Comparison of ENCODE assay signal across 8 mouse cellular contexts in the genomic region with DNA sequence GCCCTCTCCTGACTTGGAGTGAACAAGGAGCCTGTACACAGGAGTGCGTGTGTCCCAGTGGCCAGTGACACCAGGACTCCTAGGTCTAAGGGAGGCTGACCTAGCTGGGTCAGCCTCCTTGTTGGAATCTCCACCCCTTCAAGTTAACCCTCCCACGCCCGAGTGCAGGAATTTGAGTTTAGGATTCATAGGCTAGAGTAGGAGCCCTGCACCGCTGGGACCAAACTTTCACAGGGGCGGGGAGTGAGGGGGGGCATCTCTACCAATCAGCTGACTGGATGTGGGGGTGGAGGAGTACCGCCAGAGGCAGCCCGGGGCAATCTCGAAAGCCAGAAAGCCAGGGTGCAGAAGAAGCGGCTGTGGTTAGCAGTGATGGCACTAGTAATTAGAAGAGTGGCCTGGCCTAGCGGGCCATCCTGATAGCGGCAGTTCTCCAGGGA. TPM values are rescaled to one million over a fixed set of nuclear protein-coding genes. Genes with fewer than 3 reads are reported as not detected.
DNase-seq lines count a peak whose midpoint lies in the region.

A gene (minus strand): TSS at position 63 of the 440 bp plus-strand sequence.

- peak; percentile 27 for DNase-seq in retina, embryonic 14.5 days (ENCODE audit: low spot score)
- DNase-seq in retina, postnatal 1 day, result no peak
- DNase-seq in gastrocnemius, postnatal 25 days, result peak; percentile 46
- DNase-seq in kidney, adult 9 months, result peak; percentile 45
- peak; percentile 32 for DNase-seq in lung, postnatal 25 days (ENCODE audit: low spot score)
- no peak for DNase-seq in layer of hippocampus, adult 18-20 months (ENCODE audit: low spot score in 2 of 2)
- DNase-seq in left cerebral cortex, postnatal 36 days (ENCODE audit: low spot score in 2 of 2), result no peak
- DNase-seq in urinary bladder, adult 18-20 months (ENCODE audit: low spot score in 2 of 2), result no peak

- intact Hi-C loops in left cerebral cortex, postnatal 36 days (cut with DNase I), result no loop called here

RNA-seq across cellular contexts. Expression of the gene that starts here (rescaled TPM):
- total RNA-seq in gastrocnemius, postnatal 25 days (2021), result 1 to 10 TPM in 1 of 2 experiments, under 1 TPM in 1; 0.36 to 1.5 TPM
- under 1 TPM; 0.30 to 0.53 TPM for total RNA-seq in layer of hippocampus, adult 18-20 months (2021)
- under 1 TPM in 1 of 2 experiments, not detected in 1; 0.23 TPM for total RNA-seq in left cerebral cortex, postnatal 36 days (2021)

Comparison
In these comparisons a context has a peak if more than half of its experiments do, and no peak if none do; other contexts are left out.
1. DNase-seq: peak in retina, embryonic 14.5 days (single experiment), gastrocnemius, postnatal 25 days (single experiment), kidney, adult 9 months (single experiment) and lung, postnatal 25 days (single experiment); none in retina, postnatal 1 day (single experiment), layer of hippocampus, adult 18-20 months (0 of 2), left cerebral cortex, postnatal 36 days (0 of 2) and urinary bladder, adult 18-20 months (0 of 2).